Mouse (Mus musculus) thymus, adult 2 months (tissue): ENCODE data around the gene Uox.

Experiments used
- CTCF ChIP-seq: fragments of 200-500 bp; IDR thresholded peaks from 2 replicates; pipeline ENCODE4 v1.5.1; 2012; ENCODE audit warnings: mild to moderate bottlenecking, control low read depth, low read length, moderate library complexity, borderline replicate concordance; ENCODE audit not compliant: control insufficient read depth, poor library complexity, insufficient read depth; ENCODE audit errors: extremely low read depth
- POLR2A ChIP-seq: fragments of 200-500 bp; IDR thresholded peaks from 2 replicates; pipeline ENCODE4 v1.6.1; 2012; ENCODE audit warnings: mild to moderate bottlenecking, low read length, control low read depth, moderate library complexity; ENCODE audit not compliant: control insufficient read depth, poor library complexity, insufficient read depth; ENCODE audit errors: extremely low read depth

DNA sequence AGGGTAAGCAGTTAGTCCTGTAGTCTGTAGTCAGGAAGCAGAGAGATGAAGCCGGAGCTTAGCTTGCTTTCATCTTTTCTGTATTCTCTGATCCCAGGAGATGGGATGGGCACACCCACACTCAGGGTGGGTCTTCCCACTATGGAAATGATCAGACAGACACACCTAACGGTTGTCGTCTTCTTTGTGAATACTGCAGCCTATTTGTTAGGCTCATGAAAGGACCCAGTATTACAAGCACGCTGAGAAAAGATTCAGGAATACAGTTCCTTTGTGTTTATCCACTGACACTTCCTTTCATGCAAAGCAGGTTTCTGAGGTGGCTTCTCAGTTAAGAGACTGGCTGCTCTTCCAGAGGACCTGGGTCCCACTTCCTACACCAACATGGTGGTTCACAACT is 41.0 kb downstream of the Uox start:
- TF ChIP-seq POLR2A (no peak), CTCF (no peak)
